Mouse (Mus musculus): Measurements from ENCODE around the gene Lmnb2. TPM values are rescaled to one million over a fixed set of nuclear protein-coding genes. Genes with fewer than 3 reads are reported as not detected.

The Lmnb2 gene
- total RNA-seq, 1 experiment from 2014 or later = 46.6 TPM

GRCm38 (mm10) chr10:80862305-80862704, 55.7 kb downstream of the Lmnb2 start:
- ATAC-seq (replicated peaks; ENCODE audit: low read depth, poor library complexity, severe bottlenecking) = no peak

- ATAC-seq (replicated peaks; ENCODE audit: low read depth, poor library complexity, severe bottlenecking) = peak; percentile 36
These were observed 59.6 kb downstream of the Lmnb2 start for GRCm38 (mm10) chr10:80858350-80858935.

GRCm38 (mm10) chr10:80857848-80858247, 60.2 kb downstream of the Lmnb2 start:
- ATAC-seq (replicated peaks; ENCODE audit: low read depth, poor library complexity, severe bottlenecking) = no peak

GRCm38 (mm10) chr10:80857386-80857785, 60.7 kb downstream of the Lmnb2 start:
- ATAC-seq (replicated peaks; ENCODE audit: low read depth, poor library complexity, severe bottlenecking) = no peak

- no peak for ATAC-seq (replicated peaks; ENCODE audit: low read depth, poor library complexity, severe bottlenecking)
These were observed 61.1 kb downstream of the Lmnb2 start for GRCm38 (mm10) chr10:80856908-80857307.

- ATAC-seq (replicated peaks; ENCODE audit: low read depth, poor library complexity, severe bottlenecking) = peak; percentile 51
These were observed 61.8 kb downstream of the Lmnb2 start for GRCm38 (mm10) chr10:80856267-80856666.

GRCm38 (mm10) chr10:80855749-80856073, 62.3 kb downstream of the Lmnb2 start:
- no peak for ATAC-seq (replicated peaks; ENCODE audit: low read depth, poor library complexity, severe bottlenecking)

GRCm38 (mm10) chr10:80854913-80855748, 62.9 kb downstream of the Lmnb2 start, which contains the start of the genes Lsm7 and Sppl2b:
Gene Lsm7 (minus strand): TSS chr10:80855209.
Gene Sppl2b (plus strand): TSS chr10:80855275.
- peak; percentile 71 for ATAC-seq (replicated peaks; ENCODE audit: low read depth, poor library complexity, severe bottlenecking)

Other genes starting within 250 kb of the Lmnb2 start
- 37.5 and 55.6 TPM in 2 replicates for gene Mknk2, start 240.1 kb downstream of the Lmnb2 start, total RNA-seq (2017)
- gene Mob3a, start 216.3 kb downstream of the Lmnb2 start, total RNA-seq (2017) = 42.9 and 49.3 TPM in 2 replicates
- gene Izumo4, start 216.1 kb downstream of the Lmnb2 start, total RNA-seq (2017) = 6.4 and 10.4 TPM in 2 replicates
- gene Ap3d1, start 176.0 kb downstream of the Lmnb2 start, total RNA-seq (2017) = 33.6 and 39.4 TPM in 2 replicates
- 7.6 and 19.5 TPM in 2 replicates for gene Dot1l, start 163.0 kb downstream of the Lmnb2 start, total RNA-seq (2017)
- gene Sf3a2, start 120.0 kb downstream of the Lmnb2 start, total RNA-seq (2017) = 26.6 and 46.7 TPM in 2 replicates
- gene Plekhj1, start 119.6 kb downstream of the Lmnb2 start, total RNA-seq (2017) = 36.7 and 43.0 TPM in 2 replicates
- 0.58 TPM in 1 of 2 replicates, not detected in the other for gene Amh, start 113.0 kb downstream of the Lmnb2 start, total RNA-seq (2017)
- gene Jsrp1, start 104.7 kb downstream of the Lmnb2 start, total RNA-seq (2017) = not detected in 2 replicates
- 288 TPM in 2 replicates for gene Oaz1, start 91.6 kb downstream of the Lmnb2 start, total RNA-seq (2017)
- gene Lingo3, start 74.2 kb downstream of the Lmnb2 start, total RNA-seq (2017) = 0.05 TPM in 1 of 2 replicates, not detected in the other
- 398 and 403 TPM in 2 replicates for gene Lsm7, start 63.0 kb downstream of the Lmnb2 start, total RNA-seq (2017)
- gene Sppl2b, start 63.0 kb downstream of the Lmnb2 start, total RNA-seq (2017) = 29.8 and 37.1 TPM in 2 replicates
- not detected in 2 replicates for gene Tmprss9, start 46.4 kb downstream of the Lmnb2 start, total RNA-seq (2017)
- 40.2 and 52.3 TPM in 2 replicates for gene Timm13, start 17.3 kb downstream of the Lmnb2 start, total RNA-seq (2017)
- gene Gadd45b, start 11.8 kb upstream of the Lmnb2 start, total RNA-seq (2017) = 6.9 and 7.5 TPM in 2 replicates
- 0.18 and 2.2 TPM in 2 replicates for gene Gng7, start 96.7 kb upstream of the Lmnb2 start, total RNA-seq (2017)
- not detected in 2 replicates for gene Diras1, start 107.4 kb upstream of the Lmnb2 start, total RNA-seq (2017)
- 4.1 and 5.5 TPM in 2 replicates for gene Slc39a3, start 119.2 kb upstream of the Lmnb2 start, total RNA-seq (2017)
- 41.4 and 43.1 TPM in 2 replicates for gene Sgta, start 141.9 kb upstream of the Lmnb2 start, total RNA-seq (2017)
- 18.6 and 25.9 TPM in 2 replicates for gene Thop1, start 151.8 kb upstream of the Lmnb2 start, total RNA-seq (2017)
- gene Creb3l3, start 180.6 kb upstream of the Lmnb2 start, total RNA-seq (2017) = 0.18 and 0.58 TPM in 2 replicates
- gene Map2k2, start 187.7 kb upstream of the Lmnb2 start, total RNA-seq (2017) = 56.2 and 61.8 TPM in 2 replicates
- 13.1 and 14.5 TPM in 2 replicates for gene Zbtb7a, start 217.0 kb upstream of the Lmnb2 start, total RNA-seq (2017)
- gene Pias4, start 249.7 kb upstream of the Lmnb2 start, total RNA-seq (2017) = 8.4 and 17.5 TPM in 2 replicates

All from common myeloid progenitor, adult 5-6 weeks (primary cell).